Mouse (Mus musculus): ENCODE data around the gene Exosc5.
A peak's percentile ranks its signal among the peaks of the same experiment; 100 is the strongest.

Gene Exosc5

DNA sequence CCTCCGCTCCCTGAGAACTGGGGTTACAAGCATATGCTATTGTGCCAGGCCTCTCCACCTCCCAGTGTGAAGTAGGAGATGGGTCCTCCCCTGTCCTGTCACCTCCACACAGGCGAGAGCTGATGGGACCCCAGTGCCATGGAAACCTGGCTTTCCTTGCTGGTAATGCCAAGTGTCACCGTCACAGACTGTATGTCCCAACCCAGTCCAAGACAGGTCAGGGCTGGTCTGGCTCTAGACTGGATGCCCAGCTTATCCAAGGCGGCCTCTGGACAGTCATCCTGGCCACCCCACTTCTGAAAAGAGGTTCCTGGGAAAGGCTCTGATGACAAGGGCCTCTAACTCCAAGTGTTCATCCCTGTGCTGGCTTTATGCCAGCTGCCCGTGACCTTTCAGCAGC is 21.9 kb upstream of the Exosc5 start:
- no peak for DNase-seq (ENCODE audit: low read depth)

DNA sequence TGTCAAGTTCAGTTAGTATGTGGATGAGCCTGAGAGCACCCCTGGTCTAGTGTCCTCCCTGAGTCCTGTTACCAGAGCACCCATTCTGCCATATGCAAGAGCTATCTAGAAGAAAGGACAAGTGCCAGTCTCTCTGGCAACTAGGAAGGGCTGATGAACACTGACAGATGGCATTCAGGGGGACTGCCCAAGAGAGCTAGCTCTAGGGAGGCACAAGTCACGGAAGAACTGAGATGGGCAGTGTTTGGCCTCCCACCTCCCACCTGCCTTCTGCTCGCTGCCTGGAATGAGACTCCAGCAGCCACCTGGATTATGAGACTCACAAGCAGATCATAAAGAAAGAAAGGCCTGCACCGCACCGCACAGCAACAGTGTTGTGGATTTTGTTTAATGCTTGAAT is 19.2 kb upstream of the Exosc5 start:
- no peak for DNase-seq (ENCODE audit: low read depth)

DNA sequence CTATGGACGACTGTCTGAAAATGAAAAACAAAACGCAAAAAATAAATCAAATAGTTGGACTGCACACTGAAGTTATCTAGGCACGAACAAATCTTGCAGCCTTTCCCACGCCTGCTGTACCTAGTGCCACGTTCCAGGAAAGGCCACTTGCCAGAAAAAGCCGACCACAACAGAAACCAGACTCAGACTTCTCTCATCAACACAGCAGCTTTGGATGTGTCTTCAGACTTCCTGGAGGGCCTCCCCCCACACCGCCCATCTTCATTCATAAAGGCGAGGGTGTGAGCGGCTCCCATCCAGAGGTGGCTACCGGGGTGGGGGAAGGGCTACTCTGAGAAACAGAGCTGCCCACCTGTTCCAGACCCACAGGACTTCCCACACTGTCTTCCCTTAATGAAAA is 14.8 kb upstream of the Exosc5 start:
- no peak for DNase-seq (ENCODE audit: low read depth)

DNA sequence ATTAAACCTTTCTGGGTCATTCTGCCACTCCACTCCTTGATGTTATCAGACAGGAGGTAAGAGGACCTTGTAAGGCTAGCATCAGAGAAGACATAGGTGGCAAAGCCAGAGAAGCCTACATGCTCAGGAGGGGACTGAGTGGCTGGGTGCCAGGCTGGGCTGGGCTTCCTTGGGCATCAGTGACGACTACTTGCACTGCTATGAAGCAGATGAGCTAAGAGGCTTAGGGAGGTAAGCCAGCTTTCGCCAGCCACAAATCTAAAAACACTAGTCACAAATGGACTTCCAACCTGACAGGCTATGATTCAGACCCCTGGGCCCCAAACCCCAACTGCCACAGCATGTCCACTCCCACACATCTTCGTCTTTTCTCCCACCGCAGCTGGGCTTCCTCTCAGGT is 14.3 kb upstream of the Exosc5 start:
- DNase-seq (ENCODE audit: low read depth), result peak; percentile 75

DNA sequence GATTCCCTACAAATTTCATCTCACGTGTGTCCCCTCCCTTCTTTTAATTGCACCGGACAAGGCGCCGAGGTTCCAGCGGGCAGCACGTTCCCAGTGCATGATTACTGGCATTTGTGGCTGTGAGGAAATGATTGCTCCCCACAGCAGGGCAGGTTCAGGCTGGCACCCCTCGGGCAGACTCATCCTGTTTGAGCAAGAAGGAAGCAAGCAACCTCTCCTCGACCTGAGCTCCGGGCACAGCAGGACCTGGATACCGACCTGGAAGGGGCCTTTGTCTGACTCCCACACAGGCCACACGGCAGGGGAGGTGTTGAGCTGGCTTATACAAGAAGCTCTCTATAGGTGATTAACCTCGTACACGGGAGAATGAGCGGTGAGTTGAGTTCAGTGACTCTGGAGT is 13.9 kb upstream of the Exosc5 start:
- DNase-seq (ENCODE audit: low read depth), result no peak

DNA sequence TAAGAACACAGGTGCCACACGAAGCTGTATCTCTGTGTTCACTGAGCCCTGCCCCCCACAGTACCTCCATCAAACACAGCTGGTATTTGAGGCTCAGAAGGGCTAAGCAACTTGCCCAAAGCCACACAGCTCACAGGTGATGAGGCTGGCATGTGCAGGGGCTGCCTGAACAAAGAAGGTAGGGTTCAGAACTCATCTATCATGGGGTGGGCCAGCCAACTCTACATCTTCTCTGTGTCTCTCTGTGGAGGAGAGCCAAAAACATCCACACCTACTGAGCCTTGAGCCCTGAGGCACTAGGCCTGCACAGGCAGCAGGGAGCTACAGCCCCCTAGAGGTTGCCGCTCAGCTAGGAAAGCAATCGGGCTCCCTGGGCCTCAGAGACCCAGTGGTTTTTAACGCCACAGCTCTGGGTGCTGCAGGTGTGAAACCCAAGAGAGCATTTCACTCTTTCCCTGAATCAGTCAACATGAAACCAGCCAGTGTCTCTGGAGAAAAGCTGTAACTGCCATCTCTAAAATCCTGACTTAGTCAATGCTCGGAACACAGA is 11.3 kb upstream of the Exosc5 start:
- DNase-seq (ENCODE audit: low read depth), result peak; percentile 45

DNA sequence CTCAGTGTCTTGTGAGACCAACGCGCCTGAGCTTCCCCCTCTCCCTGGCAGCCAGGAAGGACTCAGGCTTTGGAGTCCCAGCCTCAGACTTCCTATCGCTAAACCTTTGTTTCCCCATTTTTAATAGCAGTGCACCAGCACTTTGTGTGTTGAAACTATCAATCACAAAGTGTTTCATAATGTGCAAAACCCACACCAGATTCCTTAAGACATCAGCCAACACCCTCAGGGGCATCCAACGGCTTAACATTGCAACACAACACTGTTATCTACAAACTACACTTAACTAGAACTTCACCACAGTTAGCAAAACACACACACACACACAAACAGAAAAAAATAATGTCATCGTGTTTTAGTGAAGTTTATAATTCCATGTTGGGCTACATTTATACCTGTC is 9.1 kb upstream of the Exosc5 start:
- peak; percentile 93 for DNase-seq (ENCODE audit: low read depth)

DNA sequence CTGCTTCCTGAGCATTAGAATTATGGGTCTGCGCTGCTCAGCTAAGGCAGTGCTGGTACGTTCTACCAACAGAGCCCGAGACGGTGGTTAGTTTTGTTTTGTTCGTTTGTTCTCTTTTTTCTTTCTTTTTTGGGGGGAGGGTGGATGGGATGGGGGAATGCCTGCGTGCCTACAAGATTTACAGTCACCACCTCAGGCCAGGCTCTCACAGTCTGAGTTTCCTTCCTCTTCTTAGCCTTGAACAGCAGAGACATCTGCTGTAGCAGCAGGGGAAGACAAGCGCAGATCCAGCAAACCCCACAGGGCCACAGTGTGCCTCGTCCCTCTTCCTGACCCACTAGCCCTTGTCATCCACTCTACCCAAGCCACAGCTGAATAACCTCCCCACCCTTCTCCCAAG is 7.7 kb upstream of the Exosc5 start:
- peak; percentile 81 for DNase-seq (ENCODE audit: low read depth)

DNA sequence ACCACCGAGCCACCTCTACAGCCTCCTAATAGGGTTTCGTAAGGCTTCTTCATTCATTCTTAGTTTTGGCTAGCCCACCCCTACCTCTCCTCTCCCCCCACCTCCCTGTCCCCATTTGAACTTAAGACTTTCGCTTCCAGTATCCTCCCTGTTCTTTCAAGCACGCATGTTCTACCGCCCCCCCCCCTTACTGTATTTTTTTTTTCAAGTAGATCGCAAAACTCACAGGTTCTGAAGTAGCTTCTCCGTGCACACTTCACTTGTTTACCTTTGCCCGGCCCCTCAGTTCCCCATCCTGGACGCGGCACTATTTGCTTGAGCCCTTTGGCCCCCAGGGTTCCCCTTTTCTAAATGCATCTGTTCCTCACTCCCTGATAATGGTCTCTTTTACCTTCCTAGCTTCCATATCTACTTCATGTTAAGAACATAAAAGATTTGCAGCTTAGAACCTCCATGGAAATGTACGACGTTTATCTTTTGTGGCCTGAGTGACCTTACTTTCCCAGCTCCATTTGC is 6.7 kb upstream of the Exosc5 start:
- no peak for DNase-seq (ENCODE audit: low read depth)

DNA sequence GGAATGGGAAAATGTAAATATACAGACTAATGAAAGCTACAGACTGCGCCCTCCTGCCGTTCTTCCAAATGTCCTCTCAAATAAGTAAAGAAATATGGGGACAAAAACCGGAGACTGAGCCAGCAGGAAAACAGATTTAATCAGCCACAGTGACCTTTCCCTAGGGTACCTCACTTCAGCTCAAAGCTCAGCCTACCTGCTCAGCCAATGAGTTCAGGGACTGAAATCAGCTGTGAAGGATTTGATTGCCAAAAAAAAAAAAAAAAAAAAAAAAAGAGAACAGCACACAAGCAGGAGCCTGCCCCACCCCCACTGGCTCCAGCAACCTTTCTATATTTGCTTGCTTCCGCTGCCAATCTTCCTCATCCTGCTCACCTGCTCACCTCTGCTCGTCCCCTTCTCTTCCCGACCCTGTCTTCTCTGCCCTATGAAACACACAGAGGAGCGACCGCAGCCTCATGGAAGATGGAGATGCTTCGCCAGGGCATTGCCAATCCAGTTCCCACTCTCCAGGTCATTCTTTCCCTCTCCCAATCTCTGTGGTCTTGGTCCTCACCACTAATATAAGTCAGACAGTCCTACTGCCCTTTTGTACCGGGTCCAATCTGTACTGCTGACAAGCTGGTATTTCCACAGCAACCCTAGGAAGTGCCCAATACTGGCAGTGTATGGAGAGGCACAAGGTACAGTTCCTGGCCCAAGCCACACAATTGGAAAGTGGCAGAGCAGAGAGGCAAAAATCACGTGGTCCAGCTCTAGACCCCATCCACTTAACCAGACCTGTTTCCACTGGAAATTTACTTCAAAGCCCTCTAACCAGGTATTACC is 3.1 kb upstream of the Exosc5 start:
- DNase-seq (ENCODE audit: low read depth), result no peak

DNA sequence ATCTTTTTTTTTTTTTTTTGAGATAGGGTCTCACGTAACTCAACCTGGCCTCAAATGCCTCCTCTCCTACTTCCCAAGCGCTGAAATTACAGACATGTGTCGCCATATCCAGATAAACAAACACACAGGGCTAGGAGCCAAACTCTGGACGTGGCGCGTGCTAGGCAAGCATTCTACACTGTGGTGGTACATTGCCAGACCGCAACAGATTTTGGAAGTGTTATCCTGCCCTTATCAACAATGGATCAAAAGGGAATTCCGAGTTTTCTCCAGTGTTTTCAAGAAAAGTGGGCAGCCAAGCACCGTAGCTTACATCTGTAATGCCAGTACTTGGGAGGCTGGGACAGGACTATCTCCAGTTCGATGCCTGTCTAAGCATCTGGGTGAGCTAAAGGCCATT is 1.2 kb upstream of the Exosc5 start:
- DNase-seq (ENCODE audit: low read depth), result no peak

DNA sequence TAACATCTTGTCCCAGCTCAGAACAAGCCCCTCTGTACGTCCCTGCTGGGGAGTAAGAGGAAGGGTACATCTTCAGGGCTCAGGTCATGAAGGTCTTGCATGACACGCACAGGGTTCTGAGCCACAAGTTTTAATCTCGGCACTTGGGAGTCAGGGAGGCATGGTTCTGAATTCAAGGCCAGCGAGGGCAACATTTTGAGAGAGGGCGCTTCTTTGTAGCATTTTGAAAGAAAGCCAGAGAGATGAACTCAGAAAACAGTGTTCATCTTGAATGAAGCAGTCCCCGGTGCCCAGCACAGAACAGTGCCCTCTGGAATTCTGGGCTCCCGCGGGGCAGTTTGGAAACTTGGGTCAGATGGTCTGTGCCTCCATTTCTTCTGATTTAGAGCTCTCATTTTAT is 7.4 kb downstream of the Exosc5 start:
- no peak for DNase-seq (ENCODE audit: low read depth)

DNA sequence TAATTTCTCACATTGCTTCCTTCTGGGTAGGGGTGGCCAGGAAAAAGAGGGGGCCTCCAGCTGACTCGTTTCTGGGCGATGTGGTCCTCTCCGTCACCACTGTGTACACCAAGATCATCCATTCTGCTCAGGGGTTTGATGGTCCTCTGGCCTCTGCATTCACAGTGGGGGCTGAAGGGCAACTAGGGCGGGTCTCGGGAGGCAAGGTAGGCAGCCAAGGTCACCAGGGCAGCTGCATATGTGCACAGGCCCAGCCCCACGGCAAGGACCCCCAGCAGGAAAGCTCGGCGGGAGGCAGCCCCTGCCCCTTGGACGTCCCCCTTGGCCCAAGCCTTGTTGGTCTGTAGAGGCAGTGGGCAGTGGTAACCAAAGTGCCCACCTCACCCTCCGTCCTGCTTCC is 10.2 kb downstream of the Exosc5 start:
- DNase-seq (ENCODE audit: low read depth), result no peak

DNA sequence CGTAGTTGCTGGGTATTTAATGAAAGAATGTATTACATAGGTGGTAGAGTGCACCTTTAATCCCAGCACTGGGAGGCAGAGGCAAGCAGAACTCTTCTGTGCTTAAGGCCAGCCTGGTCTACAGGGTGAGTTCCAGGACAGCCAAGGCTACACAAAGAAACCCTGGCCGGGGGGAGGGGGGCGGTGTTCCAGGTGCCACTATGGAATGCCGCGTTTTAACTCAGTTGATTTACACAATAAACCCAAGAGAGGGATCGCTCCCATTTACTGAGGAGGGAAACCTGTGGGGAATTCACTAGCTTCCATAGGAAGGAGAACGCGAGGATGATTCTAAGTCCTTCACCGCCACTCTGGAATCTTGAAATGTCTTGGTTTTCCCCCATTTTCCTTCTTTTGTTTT is 10.7 kb downstream of the Exosc5 start:
- DNase-seq (ENCODE audit: low read depth), result no peak

DNA sequence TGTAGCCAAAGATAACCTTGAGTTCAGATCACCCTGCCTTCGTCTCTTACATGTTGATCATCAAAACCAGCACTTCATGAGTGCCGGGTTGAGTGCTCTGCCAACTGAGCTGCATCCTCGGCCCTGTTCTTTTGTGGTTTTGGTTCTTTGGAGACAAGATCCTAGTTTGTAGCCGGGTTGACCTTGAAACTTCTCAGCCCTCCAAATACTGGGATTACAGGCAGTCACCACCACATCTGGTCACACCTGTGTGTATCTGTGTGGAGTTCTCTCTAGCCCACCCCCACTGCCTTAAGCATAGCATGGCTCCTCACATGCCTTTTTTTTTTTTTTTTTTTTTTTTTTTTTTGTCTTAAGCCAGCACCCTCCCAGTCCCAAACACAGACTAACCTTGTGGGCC is 11.1 kb downstream of the Exosc5 start:
- no peak for DNase-seq (ENCODE audit: low read depth)

DNA sequence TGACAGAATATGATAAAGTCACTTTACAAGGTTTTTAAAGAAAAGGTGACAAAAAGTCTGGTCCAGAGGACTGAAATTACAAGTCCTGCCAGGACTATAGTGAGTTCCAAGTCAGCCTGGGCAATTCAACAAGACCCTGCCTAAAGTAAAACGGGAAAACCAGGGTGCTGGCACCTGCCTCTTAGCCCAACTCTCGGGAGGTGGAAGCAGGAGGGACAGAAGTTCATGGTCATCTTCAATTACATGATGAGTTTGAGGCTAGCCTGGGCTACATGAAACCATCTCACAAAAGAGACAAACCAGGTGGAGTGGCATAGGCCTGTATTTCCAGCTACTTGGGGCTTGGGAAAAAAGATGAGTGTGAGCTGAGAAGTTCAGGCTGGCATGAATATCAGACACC is 12.7 kb downstream of the Exosc5 start:
- no peak for DNase-seq (ENCODE audit: low read depth)

DNA sequence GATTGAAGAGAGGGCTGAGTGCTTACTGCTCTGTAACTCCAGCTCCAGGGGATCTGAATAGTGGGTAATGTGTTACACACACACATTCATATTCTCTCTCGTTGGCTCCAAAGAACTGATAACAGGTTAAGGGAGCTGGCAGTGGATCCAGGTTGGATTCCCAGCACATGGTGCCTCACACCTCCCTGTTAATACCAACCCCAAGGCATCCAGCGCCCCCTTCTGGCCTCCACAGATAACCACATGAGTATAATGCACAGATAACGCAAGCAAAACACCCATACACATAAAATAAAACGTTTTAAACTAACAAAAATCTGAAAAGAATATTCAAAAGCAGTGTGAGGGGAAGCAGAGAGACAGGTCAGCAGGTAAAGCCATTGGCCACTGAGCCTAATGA is 13.5 kb downstream of the Exosc5 start:
- DNase-seq (ENCODE audit: low read depth), result no peak

DNA sequence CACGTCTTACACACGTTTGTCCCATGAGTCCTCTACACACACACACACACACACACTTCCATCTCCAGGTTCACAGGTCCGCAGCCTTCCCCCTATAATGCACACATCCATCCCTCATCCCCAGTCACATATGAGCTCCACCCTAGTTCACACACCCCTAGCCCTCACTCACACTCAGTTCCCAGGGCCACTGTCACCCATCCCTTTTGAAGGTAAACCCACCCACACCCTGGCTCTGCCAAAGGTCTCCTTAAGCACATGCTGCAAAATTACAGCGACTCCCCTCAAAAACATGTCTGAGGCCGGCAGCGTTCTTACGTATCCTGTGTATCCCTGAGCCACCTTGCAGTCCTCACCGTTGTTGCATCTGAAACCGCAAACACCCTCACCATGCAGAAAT is 15.3 kb downstream of the Exosc5 start:
- no peak for DNase-seq (ENCODE audit: low read depth)

DNA sequence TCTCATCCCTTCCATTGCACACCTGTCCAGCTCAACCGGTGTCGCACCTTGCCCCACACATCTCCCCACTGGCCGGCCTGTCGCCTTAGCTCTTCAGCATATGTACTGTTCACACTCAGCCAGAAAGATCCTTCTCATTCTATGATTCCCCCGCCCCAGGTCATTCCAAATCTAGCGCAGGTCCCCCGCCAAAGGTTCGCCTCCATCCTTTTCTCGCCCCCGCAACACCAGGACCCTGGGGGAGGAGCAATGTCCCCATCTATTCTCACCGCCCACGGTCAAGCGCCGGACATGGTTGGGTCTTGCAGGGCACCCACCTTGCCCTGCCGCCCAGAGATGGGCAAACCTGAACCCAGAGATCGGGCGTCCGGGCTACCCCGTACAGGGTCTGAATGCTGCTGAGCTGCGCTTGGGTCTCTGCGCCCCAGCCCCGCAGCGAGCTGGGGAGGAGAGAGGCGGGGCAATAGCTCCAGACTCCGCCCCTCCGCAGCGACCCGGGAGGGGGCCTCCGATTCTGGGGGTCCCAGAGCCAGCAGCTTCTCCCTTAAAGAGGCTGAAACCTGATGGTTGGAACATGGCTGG is 15.8 kb downstream of the Exosc5 start, which contains the start of gene Tmem91:
Gene Tmem91, minus strand, starts transcription at position 448 of the 582 bp plus-strand sequence.
- DNase-seq (ENCODE audit: low read depth), result no peak

DNA sequence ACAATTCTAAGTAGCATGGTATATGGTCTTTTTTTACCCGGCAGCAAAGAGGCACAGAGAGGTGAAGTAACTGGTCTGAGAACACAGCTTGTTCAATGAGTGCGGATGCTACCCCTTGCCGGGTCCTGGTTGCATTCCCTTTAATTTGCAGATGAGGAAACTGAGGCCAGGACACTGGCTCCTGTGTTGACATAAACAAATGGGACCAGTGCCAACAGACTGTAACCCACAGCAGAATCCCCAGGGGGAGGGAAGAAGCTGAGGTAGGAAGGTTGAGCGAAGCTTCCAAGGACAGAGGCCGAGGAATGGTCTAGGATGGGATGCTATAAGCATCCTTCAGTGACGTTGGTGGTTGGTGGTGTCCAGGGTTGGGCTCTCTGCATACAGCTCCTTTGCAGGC is 16.4 kb downstream of the Exosc5 start:
- DNase-seq (ENCODE audit: low read depth), result no peak

DNA sequence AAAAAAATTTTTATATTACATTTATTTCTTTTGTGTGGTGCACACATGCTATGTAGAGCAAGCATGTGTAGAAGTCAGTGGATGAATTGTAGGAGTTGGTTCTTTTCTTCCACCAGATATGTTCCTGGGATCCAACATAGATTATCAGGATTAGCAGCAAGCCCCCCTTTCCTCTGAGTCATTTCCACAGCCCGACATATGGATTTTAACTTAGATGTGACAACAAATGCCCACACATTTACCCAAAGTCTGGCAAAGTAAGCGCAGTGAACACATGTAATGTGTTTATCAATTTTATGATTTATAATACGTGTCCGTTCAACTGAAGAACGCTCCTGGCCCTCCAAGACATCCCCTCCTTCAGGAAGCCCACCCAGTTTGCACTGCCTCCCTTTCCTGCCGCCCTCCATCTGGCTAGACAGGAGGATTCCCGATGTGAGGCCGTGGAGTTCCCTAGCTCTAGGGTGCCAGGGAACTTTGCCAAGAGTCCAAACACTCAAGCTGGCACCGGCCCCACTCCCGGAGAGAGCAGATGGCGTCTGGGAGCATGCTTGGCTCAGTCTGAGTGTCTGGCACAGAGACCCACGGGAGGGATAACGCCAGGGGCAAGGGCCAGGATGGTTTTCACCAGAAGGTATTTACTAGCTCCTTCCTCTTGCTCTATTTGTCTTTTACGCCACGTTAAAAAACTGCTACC is 17.3 kb downstream of the Exosc5 start:
- DNase-seq (ENCODE audit: low read depth), result no peak

DNA sequence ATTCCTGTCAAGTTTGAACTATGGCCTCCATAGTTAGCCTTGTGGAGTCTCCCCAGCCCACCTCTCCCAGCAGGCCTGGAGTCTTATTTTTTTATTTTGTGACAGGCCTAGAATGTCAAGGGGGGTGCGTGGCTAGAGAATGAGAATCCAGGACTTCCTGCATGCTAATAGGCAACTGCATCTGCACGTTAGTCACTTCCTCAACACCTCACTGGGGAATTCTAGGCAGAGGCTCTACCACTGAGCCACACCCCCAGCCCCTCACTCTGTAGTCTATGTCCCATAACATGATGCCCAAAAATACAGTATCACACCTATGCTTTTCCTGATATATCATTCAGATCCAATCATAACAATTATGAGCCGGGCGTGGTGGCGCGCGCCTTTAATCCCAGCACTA is 18.0 kb downstream of the Exosc5 start:
- peak; percentile 51 for DNase-seq (ENCODE audit: low read depth)

DNA sequence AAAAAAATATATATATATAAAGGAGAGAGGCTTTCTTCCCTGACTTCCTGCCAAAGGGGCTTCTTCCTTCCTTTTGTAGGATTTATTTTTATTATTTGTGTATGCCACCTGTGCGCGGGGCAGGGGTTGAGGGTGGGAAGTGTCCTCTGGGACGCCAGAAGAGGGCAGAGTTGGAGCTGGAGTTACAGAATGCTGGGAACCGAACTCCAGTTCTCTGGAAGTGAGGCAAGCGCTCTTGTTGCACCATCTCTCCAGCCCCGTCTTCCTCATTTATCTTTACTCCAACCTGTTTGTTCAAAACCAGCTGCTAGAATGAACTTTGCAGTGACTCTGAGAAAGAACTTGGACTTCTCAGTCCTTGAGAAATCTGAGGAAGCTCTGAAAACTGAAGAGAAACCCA is 21.0 kb downstream of the Exosc5 start:
- DNase-seq (ENCODE audit: low read depth), result no peak

Data from 416B (cell line).